Mouse (Mus musculus) cerebellum, adult 11 months (tissue): ENCODE measurements around the gene Mtch1.
A peak's percentile ranks its signal among the peaks of the same experiment; 100 is the strongest.
"Not testable (repeated sequence)": the region's sequence is repeated elsewhere in the genome, so short reads cannot be mapped to it uniquely, and the experiment has no call there.

ENCODE experiments used
- DNase-seq: peaks from one replicate; pipeline ENCODE4 v3.0.0; 2022

The Mtch1 gene

GRCm38 (mm10) chr17:29361982-29362691 is 14.4 kb upstream of the Mtch1 start:
- DNase-seq = no peak

DNA sequence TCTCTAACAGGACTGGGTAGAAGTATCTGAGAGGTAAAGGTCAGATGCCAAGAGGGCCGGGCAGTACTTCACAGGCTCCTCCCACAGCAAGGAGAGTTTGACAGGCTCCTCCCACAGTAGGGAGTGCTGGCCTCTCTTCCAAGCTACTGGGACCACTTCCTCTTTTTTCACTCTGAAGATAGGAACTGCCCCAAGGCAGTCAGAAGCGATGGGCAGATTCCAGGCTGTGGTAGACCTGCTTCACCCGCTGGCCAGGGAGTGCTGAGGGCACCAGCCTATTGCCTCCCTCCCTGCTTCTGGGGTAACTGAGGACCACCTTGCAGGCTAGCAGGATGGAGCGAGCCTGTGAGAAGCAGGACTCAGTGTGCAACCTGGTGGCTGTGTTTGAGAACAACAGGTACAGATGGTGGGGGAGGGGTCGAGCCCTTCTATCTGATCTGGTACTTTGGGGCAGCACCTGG is 13.1 kb upstream of the Mtch1 start, which contains the start of gene Fgd2:
Fgd2 (plus strand) TSS at position 154 of the 461 bp plus-strand sequence.
- DNase-seq = no peak

- no peak for DNase-seq
Observed at GRCm38 (mm10) chr17:29358928-29359327, 11.2 kb upstream of the Mtch1 start.

DNA sequence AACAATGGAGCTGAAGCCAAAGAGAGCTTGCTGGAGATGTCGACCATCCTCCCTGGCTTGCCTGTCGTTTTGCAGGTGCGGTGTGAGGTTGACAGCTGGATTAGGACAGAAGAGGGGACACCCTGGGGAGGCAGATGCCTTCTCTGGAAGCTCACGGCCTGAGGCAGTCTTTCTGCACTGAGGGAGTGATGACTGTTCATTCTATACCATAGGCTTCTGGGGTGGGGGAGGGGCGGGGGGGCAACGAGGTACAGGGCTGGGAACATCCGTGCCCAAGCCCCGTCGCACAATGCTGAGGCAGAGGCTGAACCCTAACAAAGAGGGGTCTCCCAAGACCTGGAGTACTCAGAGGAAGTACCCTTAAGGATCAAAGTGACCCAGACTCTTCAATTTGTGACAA is 9.1 kb upstream of the Mtch1 start:
- no peak for DNase-seq

DNA sequence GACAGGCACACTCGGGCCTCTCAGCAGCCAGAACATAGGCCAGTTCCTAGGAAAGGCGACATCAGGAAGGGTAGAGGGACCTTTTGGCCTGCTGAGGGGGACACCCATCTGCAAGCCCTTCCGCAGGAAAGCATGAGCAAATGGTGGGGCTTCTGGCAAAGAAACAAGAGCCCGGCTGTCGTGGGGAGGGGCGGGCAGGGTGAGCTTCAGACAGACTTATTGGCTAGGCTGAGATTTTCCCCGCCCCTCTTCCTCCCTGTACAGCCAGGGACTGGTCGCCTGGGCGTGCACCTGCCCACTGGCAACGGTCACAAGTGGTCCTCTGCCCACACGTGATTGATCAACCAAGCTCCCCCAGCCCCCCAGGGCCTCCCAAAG is 8.7 kb upstream of the Mtch1 start:
- DNase-seq = no peak

GRCm38 (mm10) chr17:29355841-29356478 is 8.2 kb upstream of the Mtch1 start:
- no peak for DNase-seq

- DNase-seq = no peak
Observed at GRCm38 (mm10) chr17:29355461-29355840, 7.7 kb upstream of the Mtch1 start.

DNA sequence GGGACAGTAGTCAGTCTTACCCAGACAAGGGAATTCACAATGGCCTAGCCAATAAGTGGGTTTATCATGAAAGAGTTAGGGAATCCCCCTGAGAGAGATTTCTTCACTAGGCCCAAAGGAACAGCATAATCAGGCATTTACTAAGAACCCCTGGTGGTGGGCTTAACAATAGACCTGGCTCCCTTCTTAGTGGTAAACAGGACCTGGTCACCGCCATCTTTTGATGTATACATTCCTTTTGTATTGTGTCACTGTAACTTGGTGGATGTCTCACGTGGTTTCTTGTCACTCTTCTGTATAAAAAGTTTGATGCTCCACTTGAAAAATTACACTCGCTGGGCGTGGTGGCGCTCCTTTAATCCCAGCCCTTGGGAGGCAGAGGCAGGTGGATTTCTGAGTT is 3.3 kb upstream of the Mtch1 start:
- not testable (repeated sequence) for DNase-seq

- peak; percentile 47 for DNase-seq
Observed at GRCm38 (mm10) chr17:29348996-29349395, 1.3 kb upstream of the Mtch1 start.

DNA sequence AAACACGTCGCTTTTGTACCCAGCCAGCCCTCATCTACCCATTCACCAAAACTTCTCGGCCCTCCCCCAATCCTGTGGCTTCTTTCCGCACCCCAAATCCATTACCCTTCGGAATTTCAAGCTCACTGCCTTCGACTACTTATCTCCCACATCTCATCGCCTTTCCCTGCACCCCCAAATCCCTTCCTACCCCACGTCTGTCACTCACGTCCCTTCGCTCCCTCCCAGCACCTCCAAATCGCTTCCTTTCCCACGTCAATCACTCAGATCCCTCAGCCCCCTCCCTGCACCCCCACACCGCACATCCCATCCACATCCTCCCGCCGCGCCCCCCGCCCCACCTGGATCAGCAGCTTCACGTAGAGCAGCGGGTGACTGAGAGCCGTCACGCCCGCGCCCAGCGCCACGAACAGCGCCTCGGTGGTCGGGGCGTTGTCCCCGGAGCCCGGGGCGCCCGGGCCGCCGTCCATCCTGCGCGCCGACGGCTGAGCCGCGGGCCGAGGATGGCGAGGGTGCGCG is 549 bp downstream of the Mtch1 start:
- no peak for DNase-seq

GRCm38 (mm10) chr17:29346496-29347125 is 1.1 kb downstream of the Mtch1 start:
- DNase-seq = no peak

GRCm38 (mm10) chr17:29345272-29345671 is 2.5 kb downstream of the Mtch1 start:
- DNase-seq = no peak

DNA sequence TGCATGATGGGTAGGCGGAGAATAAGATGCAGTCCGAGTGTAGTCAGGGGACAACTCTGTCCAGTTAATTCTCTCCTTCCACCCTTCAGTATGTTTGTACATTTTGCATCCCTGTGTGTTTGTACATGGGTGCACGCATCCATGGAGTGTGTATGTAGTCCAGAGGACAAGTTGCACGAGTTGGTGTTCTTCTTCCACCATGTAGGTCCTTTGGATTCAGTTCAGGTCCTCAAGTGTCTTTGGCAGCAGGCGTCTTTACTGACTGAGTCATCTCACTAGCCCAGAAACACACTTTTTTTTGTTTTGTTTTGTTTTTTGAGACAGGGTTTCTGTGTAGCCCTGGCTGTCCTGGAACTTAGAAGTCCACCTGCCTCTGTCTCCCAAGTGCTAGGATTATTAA is 4.5 kb downstream of the Mtch1 start:
- DNase-seq = no peak

DNA sequence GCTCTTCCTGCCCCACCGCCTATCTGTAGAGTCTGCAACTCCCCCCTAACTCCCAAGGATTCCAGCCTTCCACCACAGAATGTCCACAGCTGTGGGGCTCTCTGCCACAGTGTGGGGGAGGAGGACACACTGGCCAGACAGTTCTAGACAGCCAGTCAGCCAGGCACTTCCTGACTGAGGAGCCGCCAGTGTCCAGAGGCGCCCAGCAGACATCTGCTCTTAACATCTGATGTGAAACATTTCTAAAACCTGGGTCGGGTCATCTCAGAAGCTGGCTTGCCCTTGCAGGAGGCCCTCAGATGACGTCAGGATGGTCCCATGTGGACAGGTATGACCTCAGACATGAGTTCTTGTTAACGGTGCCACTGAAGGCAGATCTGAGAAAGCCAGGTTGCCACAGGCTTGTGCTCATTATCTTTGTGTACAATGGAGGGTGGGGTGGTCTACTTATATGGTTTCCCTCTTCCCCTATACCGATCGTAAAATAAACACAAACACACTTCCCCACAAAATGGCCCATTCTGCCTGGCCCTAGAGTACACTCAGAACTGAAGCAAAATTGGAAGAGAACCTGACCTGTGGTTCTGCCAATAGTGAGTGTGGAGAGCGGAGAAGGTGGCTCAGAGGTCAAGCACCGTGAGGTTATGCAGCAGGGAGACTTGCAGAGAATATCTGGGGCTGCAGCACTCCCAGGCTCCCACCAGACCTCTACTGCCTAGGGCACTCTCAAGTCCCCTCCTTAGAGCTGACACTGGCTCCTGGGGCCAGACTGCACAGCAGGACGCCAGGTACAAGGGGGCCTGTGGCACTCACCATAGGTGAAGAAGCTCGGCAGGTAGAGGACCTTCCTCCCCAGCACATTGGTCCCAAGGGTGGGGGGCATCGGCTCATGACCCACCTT is 5.5 kb downstream of the Mtch1 start:
- no peak for DNase-seq

GRCm38 (mm10) chr17:29341591-29342003 is 6.1 kb downstream of the Mtch1 start:
- no peak for DNase-seq

DNA sequence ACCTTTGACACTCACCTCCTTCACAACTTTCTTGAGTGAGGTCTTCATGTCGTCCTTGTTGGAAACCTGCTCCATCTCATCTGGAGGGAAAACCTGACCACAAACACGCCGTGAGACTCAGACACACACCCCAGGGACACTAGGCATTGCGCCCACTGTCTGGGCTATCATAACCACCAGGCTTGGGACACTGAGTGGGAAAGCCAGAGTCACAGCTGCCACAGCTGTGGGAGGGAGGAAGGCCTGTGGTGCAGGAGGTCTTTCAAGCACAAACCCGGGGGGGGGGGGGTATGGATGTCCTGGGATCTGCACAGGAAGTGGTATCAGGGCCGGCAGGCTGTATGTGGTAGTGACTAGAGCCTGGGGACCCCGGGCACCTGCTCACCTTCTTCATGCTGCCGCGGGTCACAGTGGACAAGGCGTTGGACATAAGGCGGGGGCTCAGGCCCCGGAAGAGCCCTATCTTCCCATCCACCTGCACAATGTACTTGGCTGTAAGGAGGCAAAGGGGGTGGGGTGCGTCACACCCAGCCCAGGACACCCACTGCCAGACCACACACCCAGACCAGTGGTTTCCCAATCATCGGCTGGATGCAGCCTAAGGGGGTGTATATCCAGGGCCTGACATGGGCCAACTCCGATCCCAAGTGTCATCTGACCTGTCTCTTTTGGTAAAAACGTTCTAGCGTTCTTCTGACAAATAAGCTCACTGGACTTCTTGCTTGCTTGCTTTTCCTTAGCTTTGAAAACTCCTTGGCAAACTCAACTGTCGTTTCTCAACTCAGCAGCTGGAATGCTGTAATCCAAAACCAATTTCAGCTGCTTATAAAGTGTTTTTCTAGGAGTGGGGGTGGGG is 7.1 kb downstream of the Mtch1 start:
- DNase-seq = no peak

- DNase-seq = no peak
Observed at GRCm38 (mm10) chr17:29339170-29339768, 8.5 kb downstream of the Mtch1 start.

- DNase-seq = no peak
Observed at GRCm38 (mm10) chr17:29337979-29338823, 9.5 kb downstream of the Mtch1 start.

GRCm38 (mm10) chr17:29336266-29336990 is 11.3 kb downstream of the Mtch1 start:
- DNase-seq = no peak
